Mouse (Mus musculus) c-Kit-positive CD71-positive TER-119-positive erythroid progenitor cells, embryonic 14.5 days (primary cell): ENCODE measurements around the gene Ankfy1.
"Not testable (repeated sequence)": the region's sequence is repeated elsewhere in the genome, so short reads cannot be mapped to it uniquely, and the experiment has no call there.

Experiments used
- DNase-seq: peaks from one replicate; pipeline ENCODE4 v3.0.0-alpha.2; 2013; ENCODE audit warnings: low spot score

Ankfy1 gene

GRCm38 (mm10) chr11:72689551-72690510, at the start of gene Ankfy1:
TSS of gene Ankfy1 (plus strand) at chr11:72690006.
- peak; percentile 97 for DNase-seq

- DNase-seq = no peak
Measured at GRCm38 (mm10) chr11:72642730-72643129, 47.1 kb upstream of the Ankfy1 start.

GRCm38 (mm10) chr11:72645386-72645785, 44.4 kb upstream of the Ankfy1 start:
- DNase-seq = no peak

GRCm38 (mm10) chr11:72650347-72650746, 39.5 kb upstream of the Ankfy1 start:
- DNase-seq = no peak

- DNase-seq = peak; percentile 24
Measured at GRCm38 (mm10) chr11:72659918-72660317, 29.9 kb upstream of the Ankfy1 start.

- DNase-seq = no peak
Measured at GRCm38 (mm10) chr11:72660359-72660758, 29.4 kb upstream of the Ankfy1 start.

GRCm38 (mm10) chr11:72664641-72665040, 25.2 kb upstream of the Ankfy1 start:
- no peak for DNase-seq

GRCm38 (mm10) chr11:72670634-72671033, 19.2 kb upstream of the Ankfy1 start:
- no peak for DNase-seq

DNA sequence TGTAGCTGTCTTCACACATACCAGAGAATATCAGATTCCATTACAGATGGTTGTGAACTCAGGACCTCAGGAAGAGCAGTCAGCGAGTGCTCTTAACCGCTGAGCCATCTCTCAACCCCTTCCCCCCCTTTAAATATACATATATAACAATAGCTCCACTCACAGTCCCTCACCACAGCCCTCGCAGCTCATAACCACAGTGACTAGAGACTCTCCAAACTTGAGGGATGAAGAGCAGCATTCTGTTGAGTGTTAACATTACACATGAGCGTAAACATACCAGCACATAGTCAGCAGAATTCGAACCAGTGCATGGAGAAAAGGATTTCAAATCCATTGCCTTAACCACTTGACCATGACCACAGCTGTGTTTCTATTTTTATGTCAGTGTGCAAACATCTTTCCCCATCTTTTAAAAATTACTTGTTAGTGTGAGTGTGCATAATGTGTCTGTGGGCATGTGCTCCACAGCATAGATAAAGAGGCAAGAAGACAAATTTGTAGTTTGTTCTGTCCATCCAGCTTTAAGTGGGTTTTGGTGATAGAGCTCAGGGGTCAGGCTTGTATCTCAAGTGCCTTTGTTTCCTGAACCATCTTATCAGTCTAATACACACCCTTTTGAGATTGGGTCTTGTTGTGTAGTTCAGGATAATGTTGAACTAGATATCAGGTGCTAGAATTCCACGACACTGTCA, 18.4 kb upstream of the Ankfy1 start:
- DNase-seq = no peak

DNA sequence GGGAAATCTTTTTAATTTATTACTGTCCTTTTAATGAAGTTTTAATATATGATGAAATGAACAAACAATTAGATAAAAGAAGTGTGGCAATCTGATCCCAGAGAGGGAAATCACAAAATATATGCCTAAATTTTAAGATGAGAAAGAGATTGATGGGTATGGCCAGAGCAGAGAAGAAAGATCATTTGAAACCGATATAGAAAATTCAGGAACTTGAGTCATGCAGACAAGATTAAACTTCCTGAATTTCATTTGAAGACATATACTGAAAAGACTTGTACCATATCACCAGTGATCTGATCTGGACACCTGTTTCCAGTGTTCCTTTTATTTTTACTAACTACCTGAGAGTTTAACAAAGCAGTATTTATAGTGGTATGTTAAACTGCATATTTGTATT, 17.4 kb upstream of the Ankfy1 start:
- DNase-seq = no peak

GRCm38 (mm10) chr11:72675280-72675679, 14.5 kb upstream of the Ankfy1 start:
- DNase-seq = no peak

DNA sequence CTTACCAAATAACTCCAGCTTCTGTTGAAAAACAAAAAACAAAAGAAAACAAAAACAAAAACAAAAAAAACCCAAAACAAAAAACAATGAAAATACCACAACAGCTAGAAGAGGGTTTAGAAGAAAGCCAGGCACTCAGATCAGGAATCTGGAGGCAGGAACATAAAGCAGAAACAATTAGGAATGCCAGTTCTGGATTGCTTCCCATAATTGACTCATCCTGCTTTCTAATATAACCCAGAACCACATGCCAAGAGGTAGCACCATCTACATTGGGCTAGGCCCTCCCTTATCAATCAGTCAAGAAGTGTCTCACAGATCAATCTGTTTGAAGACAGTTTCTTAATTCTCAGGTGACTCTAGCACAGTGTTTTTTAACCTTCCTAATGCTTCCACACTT, 9.1 kb upstream of the Ankfy1 start:
- DNase-seq = no peak

DNA sequence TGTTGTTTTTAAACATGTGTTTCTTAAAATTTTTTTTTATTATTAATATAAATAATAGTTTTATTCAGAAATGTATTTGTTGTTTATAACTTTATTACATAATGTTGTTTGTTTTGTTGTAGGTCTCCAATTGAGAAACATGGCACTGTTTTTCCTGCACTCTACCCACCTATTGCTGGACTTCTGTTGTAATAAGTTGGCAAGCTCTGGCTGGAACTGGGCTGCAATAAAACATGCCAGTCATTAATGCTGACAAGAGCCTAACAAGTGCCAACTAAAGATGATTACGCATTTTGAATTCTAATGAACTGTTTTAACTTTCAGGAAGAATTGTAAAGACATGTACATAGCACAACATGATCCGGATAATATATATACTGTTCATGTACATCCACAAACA, 6.4 kb upstream of the Ankfy1 start:
- no peak for DNase-seq

DNA sequence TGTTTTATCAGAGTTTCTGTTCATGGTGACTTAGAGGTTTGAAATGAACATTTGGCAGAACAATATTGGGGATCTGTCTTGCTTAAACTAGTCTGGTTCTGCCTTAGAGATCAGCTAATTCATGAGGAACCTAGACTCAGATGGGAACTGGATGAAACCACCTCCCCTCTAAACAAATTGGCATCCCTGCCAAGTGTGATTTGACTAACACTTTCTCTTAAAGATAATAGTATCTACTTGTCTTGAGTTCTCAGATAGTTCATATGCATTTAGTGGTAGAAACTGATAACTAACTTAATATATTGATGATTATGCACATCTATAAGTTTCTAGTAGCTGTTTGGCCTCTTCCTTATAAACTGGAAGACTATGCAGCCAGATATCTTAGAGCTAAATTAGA, 3.1 kb upstream of the Ankfy1 start:
- no peak for DNase-seq

DNA sequence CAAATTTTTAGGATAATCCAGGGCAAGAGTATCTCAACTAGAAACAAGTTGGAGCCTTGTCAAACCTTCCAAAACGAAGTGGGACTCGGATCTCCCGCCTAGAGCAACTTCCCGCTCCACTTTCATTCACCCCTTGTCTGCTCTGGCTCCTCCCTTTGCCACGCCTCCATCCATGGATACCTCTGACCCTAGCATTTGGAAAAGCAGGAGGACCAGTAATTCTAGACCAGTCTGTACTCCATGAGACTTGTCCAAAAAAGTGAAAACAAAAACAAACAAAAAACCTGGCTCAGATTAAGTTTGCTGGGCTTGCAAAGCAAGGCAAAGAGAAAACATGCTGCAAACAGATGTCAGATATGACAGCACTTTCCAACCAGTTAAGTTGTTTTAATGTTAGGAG, 1.6 kb upstream of the Ankfy1 start:
- DNase-seq = no peak

- peak; percentile 81 for DNase-seq
Measured at GRCm38 (mm10) chr11:72689115-72689514, 691 bp upstream of the Ankfy1 start.

GRCm38 (mm10) chr11:72692353-72692752, 2.5 kb downstream of the Ankfy1 start:
- no peak for DNase-seq

DNA sequence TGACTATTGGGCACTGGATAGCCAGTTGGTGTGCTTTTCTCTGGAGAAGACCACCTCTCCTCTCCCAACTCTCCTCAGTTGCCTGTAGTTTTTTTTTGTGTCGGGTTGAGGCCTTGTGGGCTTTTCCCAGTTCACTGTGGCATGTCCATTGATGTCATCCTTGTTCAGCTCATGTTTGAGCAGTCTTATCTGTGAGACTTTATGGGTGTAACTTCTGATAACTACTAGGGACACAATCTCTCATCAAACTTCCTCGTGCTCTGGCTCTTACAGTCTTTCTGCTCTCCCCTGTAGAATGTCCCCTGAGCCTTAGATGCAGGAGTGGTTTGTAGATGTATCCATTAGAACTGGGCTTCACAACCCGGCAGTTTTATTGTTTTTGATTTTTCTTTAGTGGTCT, 5.2 kb downstream of the Ankfy1 start:
- no peak for DNase-seq

DNA sequence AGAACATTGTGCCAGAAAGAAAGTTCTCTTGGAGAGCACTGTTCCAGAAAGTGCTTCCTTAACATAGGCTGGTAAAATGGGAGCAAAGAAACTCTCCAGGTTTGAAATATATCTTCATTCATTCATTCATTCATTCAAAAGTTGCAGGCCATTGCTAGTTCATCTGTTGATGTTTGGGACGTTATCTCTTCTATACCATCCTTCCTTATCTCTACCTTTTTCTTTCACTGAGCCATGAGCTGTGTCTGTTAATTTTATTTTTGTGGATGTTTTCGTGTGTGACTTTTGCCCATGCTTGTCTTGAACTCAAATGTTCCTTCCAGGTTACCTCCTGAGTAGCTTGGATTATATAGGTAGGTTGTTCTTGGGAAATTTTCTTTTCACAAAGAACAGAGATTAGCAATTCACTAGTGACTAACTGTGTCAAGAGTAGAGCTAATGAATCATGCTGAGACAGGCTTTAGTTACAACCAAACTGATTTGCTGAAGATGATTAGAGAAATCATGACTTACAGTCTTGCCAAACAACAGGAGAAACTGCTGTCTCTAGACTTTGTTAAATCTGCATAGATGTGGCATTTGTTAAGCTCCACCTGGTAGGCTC, 6.7 kb downstream of the Ankfy1 start:
- no peak for DNase-seq

DNA sequence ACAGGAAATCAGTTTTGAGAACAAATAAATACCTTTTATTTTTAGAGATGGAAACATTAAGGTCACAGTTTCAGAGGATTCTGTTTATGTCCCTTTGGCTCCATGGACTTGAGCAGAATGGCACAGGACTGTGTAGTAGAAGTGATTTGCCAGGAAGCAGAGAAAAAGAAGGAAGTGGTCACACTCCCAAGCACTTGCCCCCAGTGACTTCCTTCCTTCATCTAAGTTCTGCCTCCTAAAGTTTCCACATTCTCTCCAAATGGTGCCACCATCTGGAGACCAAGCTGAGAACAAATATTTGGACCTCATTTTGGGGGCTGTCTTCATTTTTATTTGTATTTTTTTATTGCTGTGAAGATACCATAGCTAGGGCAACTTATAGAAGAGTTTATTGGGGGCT, 7.5 kb downstream of the Ankfy1 start:
- no peak for DNase-seq

DNA sequence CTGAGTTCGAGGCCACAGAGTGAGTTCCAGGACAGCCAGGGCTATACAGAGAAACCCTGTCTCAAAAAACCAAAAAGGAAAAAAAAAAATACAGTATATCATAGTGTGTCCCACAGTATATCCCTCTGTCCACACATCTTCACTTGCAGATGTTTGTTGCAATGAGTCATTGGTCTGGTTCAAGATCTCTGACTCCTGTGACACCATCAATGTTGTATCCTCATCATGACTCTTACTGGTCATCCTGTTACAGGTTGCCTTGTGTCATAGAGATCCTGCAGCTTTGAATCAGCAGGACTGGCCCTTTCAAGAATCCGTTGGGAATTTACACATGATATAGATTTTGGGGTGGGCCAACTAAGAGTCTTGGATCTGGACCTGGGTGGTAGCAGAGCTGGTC, 15.3 kb downstream of the Ankfy1 start:
- not testable (repeated sequence) for DNase-seq

GRCm38 (mm10) chr11:72712721-72713120, 22.9 kb downstream of the Ankfy1 start:
- DNase-seq = no peak

DNA sequence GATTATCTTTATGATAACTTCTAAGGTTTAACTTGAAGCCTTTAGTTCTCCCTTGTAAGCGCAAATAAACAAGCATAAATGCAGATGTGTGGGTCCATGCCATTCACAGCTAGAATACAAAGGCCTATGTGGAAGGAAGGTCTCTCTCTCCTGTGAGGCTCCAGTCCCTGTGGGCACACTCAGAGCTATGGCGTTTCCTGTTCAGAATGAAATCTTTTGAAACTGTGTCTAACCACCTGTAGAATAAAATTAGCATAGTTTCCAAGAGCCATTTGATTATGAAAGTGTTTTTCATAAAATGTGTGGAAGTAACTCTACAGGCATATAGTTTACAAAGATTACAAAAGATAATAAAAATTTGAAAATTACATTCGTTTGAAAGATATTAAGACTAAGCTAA, 28.4 kb downstream of the Ankfy1 start:
- DNase-seq = no peak
